Mouse (Mus musculus) embryonic facial prominence, embryonic 11.5 days (tissue): ENCODE data around the gene Prpf18. TPM values are rescaled to one million over a fixed set of nuclear protein-coding genes. Genes with fewer than 3 reads are reported as not detected.

Experiments
- ATAC-seq: fragments of 200-750 bp; cut with Nextera tagmentation; replicated peaks from 2 replicates; pipeline ENCODE4 v1.8.0; 2017; ENCODE audit warnings: low read depth; ENCODE audit not compliant: insufficient number of reproducible peaks, low FRiP score, low TSS enrichment
- DNase-seq: peaks from one replicate; pipeline ENCODE4 v3.0.0-alpha.2; 2015; ENCODE audit warnings: low spot score
- H3K27ac ChIP-seq: fragments of 300-500 bp; sonication (generic); replicated peaks from 2 replicates; pipeline ENCODE4 v1.5.1; 2014; ENCODE audit warnings: mild to moderate bottlenecking, low read depth, low read length, control low read depth
- H3K27me3 ChIP-seq: fragments of 300-500 bp; sonication (generic); 2 replicates; pipeline ENCODE4 v1.6.1; 2014; ENCODE audit warnings: mild to moderate bottlenecking, low read length, moderate library complexity, mixed read lengths; ENCODE audit not compliant: control insufficient read depth, insufficient read depth
- H3K36me3 ChIP-seq: fragments of 300-500 bp; sonication (generic); replicated peaks from 2 replicates; pipeline ENCODE4 v1.6.1; 2014; ENCODE audit warnings: low read depth, mild to moderate bottlenecking, low read length, moderate library complexity, mixed read lengths; ENCODE audit not compliant: control insufficient read depth, insufficient read depth
- H3K4me1 ChIP-seq: fragments of 300-500 bp; sonication (generic); 2 replicates; pipeline ENCODE4 v1.6.1; 2014; ENCODE audit warnings: low read length, mixed read lengths; ENCODE audit not compliant: control insufficient read depth, insufficient read depth
- H3K4me2 ChIP-seq: fragments of 300-500 bp; sonication (generic); 2 replicates; pipeline ENCODE4 v1.6.1; 2014; ENCODE audit warnings: low read depth, mild to moderate bottlenecking, control low read depth, low read length, moderate library complexity
- H3K4me3 ChIP-seq: fragments of 300-500 bp; sonication (generic); 2 replicates; pipeline ENCODE4 v1.5.1; 2014; ENCODE audit warnings: low read depth, low read length, control low read depth
- H3K9ac ChIP-seq: fragments of 300-500 bp; sonication (generic); replicated peaks from 2 replicates; pipeline ENCODE4 v1.6.1; 2014; ENCODE audit warnings: mild to moderate bottlenecking, control low read depth, low read length
- H3K9me3 ChIP-seq: fragments of 300-500 bp; sonication (generic); replicated peaks from 2 replicates; pipeline ENCODE4 v1.6.1; 2016; ENCODE audit warnings: mild to moderate bottlenecking, low read length, inconsistent platforms, mixed read lengths; ENCODE audit not compliant: control insufficient read depth
- WGBS: fragments of 180-500 bp; shearing (Covaris S2); extraction: QIAGEN DNeasy Blood & Tissue Kit; methylation state at CpG from one replicate; pipeline ENCODE4 v1.1.7; 2014; 5-methylcytosine and 5-hydroxymethylcytosine counted together
- polyA plus RNA-seq: library from polyadenylated mRNA; unstranded; fragments of >200 nt; fragmentation: Nextera tagmentation; extraction: Ambion mirVana; gene quantifications from 2 replicates; pipeline ENCODE4 v1.2.1, GENCODE M21; 2014

The Prpf18 gene
- polyA plus RNA-seq, result 37.7 and 41.9 TPM in 2 replicates

GRCm38 (mm10) chr2:4651500-4652285, at the start of gene Prpf18:
TSS of gene Prpf18 (minus strand) at chr2:4652113.
- no peaks in the 10 kb centered on the region for H3K36me3 ChIP-seq
- H3K9ac ChIP-seq, result peak within 1 kb of the TSS; percentile 77
- no peaks in the 10 kb centered on the region for H3K9me3 ChIP-seq
- H3K27ac ChIP-seq, result no peak within 1 kb of the TSS
- peak within 1 kb of the TSS; percentile 29 for H3K4me2 ChIP-seq
- H3K4me3 ChIP-seq, result peak within 1 kb of the TSS; percentile 73
- WGBS, result 2% methylated on average over 40 of the region's 40 CpGs
- ATAC-seq, result peak; percentile 86
- H3K27me3 ChIP-seq, result no peaks in the 10 kb centered on the region
- peak; percentile 97 for DNase-seq
- no peaks in the 10 kb centered on the region for H3K4me1 ChIP-seq

GRCm38 (mm10) chr2:4679886-4680285, 28.0 kb upstream of the Prpf18 start:
- Histone ChIP-seq H3K4me3 (no peak overlapping the region), H3K4me1 (no peaks in the 10 kb centered on the region), H3K9me3 (no peaks in the 10 kb centered on the region), H3K36me3 (no peaks in the 10 kb centered on the region), H3K27ac (no peak overlapping the region), H3K4me2 (no peak overlapping the region), H3K9ac (no peak overlapping the region), H3K27me3 (no peaks in the 10 kb centered on the region)
- DNase-seq (no peak), ATAC-seq (no peak)
- WGBS, result 83% methylated on average over 3 of the region's 3 CpGs

- Histone ChIP-seq H3K4me3 (no peak overlapping the region), H3K4me2 (no peak overlapping the region), H3K4me1 (no peaks in the 10 kb centered on the region), H3K36me3 (no peaks in the 10 kb centered on the region), H3K27me3 (no peaks in the 10 kb centered on the region), H3K9ac (no peak overlapping the region), H3K27ac (no peak overlapping the region), H3K9me3 (no peaks in the 10 kb centered on the region)
- DNase-seq, result no peak
- ATAC-seq, result no peak
- whole genome bisulfite sequencing, result 84% methylated on average over 8 of the region's 8 CpGs
Observed at GRCm38 (mm10) chr2:4671636-4672035, 19.7 kb upstream of the Prpf18 start.

GRCm38 (mm10) chr2:4669701-4670100, 17.8 kb upstream of the Prpf18 start:
- no peak overlapping the region for H3K27ac ChIP-seq
- DNase-seq (no peak), ATAC-seq (no peak)
- no peaks in the 10 kb centered on the region for H3K4me1 ChIP-seq
- H3K4me3 ChIP-seq, result no peak overlapping the region
- H3K4me2 ChIP-seq, result no peak overlapping the region
- no peaks in the 10 kb centered on the region for H3K27me3 ChIP-seq
- no peak overlapping the region for H3K9ac ChIP-seq
- 87% methylated on average over 8 of the region's 8 CpGs for WGBS
- no peaks in the 10 kb centered on the region for H3K9me3 ChIP-seq
- no peaks in the 10 kb centered on the region for H3K36me3 ChIP-seq

GRCm38 (mm10) chr2:4668626-4669025, 16.7 kb upstream of the Prpf18 start:
- Histone ChIP-seq H3K9me3 (no peaks in the 10 kb centered on the region), H3K27me3 (no peaks in the 10 kb centered on the region), H3K4me3 (no peak overlapping the region), H3K27ac (no peak overlapping the region), H3K9ac (no peak overlapping the region), H3K4me2 (no peak overlapping the region), H3K36me3 (no peaks in the 10 kb centered on the region), H3K4me1 (no peaks in the 10 kb centered on the region)
- WGBS, result 79% methylated on average over 2 of the region's 2 CpGs
- ATAC-seq (no peak), DNase-seq (no peak)

- Histone ChIP-seq H3K27me3 (no peaks in the 10 kb centered on the region), H3K36me3 (no peaks in the 10 kb centered on the region), H3K9me3 (no peaks in the 10 kb centered on the region), H3K4me1 (no peaks in the 10 kb centered on the region), H3K9ac (no peak overlapping the region), H3K27ac (no peak overlapping the region), H3K4me2 (no peak overlapping the region), H3K4me3 (no peak overlapping the region)
- DNase-seq (no peak), ATAC-seq (no peak)
- WGBS, result 71% methylated on average over 2 of the region's 2 CpGs
Observed at GRCm38 (mm10) chr2:4660677-4661076, 8.8 kb upstream of the Prpf18 start.

- Histone ChIP-seq H3K9ac (no peak overlapping the region), H3K27ac (no peak overlapping the region), H3K9me3 (no peaks in the 10 kb centered on the region), H3K27me3 (no peaks in the 10 kb centered on the region), H3K4me1 (no peaks in the 10 kb centered on the region), H3K4me3 (no peak overlapping the region), H3K36me3 (no peaks in the 10 kb centered on the region; the same call in 1 of the 2 replicates), H3K4me2 (no peak overlapping the region)
- no peak for DNase-seq
- no peak for ATAC-seq
- WGBS, result 96% methylated on average over 2 of the region's 2 CpGs
Observed at GRCm38 (mm10) chr2:4649646-4650045, 2.3 kb downstream of the Prpf18 start.

GRCm38 (mm10) chr2:4648094-4648493, 3.8 kb downstream of the Prpf18 start:
- H3K36me3 ChIP-seq, result peaks cover 5% of the 10 kb centered on the region

More at GRCm38 (mm10) chr2:4648094-4648493, 3.8 kb downstream of the Prpf18 start:
- no peak overlapping the region for H3K9ac ChIP-seq
- over 99% methylated on average over 4 of the region's 4 CpGs for WGBS
- H3K9me3 ChIP-seq, result no peaks in the 10 kb centered on the region
- no peak overlapping the region for H3K27ac ChIP-seq
- H3K4me2 ChIP-seq, result no peak overlapping the region
- H3K4me3 ChIP-seq, result no peak overlapping the region
- H3K4me1 ChIP-seq, result no peaks in the 10 kb centered on the region
- ATAC-seq, result no peak
- no peaks in the 10 kb centered on the region for H3K27me3 ChIP-seq
- no peak for DNase-seq
